Mouse (Mus musculus): Measurements from ENCODE around the gene Loxl3.

GRCm38 (mm10) chr6:83043561-83043960, 9.6 kb downstream of the Loxl3 start:
- TF ChIP-seq CTCF (IDR thresholded peaks at IDR 0.05; ENCODE audit: borderline replicate concordance, extremely low read depth, insufficient read depth, insufficient read length) (no peak), POLR2A (IDR thresholded peaks at IDR 0.05; ENCODE audit: borderline replicate concordance, extremely low read depth, insufficient read depth, insufficient read length, poor library complexity, severe bottlenecking) (no peak)
